Mouse (Mus musculus) kidney, postnatal 10 days (tissue): ENCODE data around the gene Mrgpra2a.
"Not testable (repeated sequence)": the region's sequence is repeated elsewhere in the genome, so short reads cannot be mapped to it uniquely, and the experiment has no call there.

Source experiments
- DNase-seq: peaks from one replicate; pipeline ENCODE4 v3.0.0; 2021; ENCODE audit warnings: mixed read lengths

Mrgpra2a gene

DNA sequence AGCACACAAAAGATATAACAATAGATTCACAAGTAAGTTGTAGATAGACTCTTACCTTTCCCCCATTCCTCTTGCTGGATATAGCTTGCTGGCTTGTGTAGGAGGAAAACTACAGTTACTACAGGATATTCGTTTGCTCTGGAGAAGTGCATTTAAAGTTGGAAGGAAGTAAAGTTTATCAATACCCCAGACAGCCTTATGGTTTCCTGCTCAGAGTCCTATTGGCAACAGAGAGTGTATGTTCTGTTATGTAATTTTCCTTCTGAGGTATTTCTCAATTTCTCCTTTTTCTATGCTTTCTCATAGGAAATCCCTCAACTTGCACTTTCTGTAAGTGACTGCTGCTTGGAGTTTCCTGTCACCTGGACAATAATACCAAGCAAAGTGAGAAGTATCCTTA, at the start of gene Mrgpra2a:
Mrgpra2a (minus strand) TSS at position 125 of the 400 bp plus-strand sequence.
- not testable (repeated sequence) for DNase-seq

GRCm38 (mm10) chr7:47491266-47491665, 39.3 kb upstream of the Mrgpra2a start:
- not testable (repeated sequence) for DNase-seq

DNA sequence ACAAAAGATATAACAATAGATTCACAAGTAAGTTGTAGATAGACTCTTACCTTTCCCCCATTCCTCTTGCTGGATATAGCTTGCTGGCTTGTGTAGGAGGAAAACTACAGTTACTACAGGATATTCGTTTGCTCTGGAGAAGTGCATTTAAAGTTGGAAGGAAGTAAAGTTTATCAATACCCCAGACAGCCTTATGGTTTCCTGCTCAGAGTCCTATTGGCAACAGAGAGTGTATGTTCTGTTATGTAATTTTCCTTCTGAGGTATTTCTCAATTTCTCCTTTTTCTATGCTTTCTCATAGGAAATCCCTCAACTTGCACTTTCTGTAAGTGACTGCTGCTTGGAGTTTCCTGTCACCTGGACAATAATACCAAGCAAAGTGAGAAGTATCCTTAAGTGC, 37.5 kb upstream of the Mrgpra2a start:
- DNase-seq, result not testable (repeated sequence)

- DNase-seq, result not testable (repeated sequence)
Measured at GRCm38 (mm10) chr7:47483181-47483580, 31.2 kb upstream of the Mrgpra2a start.

DNA sequence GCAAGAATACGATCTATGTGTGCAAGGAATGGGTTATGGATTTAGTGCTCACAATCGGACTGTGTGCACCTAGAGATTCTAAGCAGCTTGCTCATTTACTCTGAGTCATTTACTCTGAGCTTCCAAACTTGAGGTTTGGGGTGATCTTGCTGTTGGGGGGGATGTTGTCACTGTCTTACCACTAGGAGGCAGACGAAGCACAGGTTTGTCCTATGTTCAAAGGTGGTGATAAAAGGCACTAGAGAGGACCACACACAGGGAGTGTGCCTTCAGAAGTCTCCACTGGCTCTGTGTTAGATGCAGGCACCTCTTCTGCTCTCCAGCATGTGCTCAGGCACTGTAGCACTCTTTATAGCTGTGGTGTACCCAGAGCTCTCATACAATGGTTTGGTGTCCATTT, 22.0 kb upstream of the Mrgpra2a start:
- not testable (repeated sequence) for DNase-seq

DNA sequence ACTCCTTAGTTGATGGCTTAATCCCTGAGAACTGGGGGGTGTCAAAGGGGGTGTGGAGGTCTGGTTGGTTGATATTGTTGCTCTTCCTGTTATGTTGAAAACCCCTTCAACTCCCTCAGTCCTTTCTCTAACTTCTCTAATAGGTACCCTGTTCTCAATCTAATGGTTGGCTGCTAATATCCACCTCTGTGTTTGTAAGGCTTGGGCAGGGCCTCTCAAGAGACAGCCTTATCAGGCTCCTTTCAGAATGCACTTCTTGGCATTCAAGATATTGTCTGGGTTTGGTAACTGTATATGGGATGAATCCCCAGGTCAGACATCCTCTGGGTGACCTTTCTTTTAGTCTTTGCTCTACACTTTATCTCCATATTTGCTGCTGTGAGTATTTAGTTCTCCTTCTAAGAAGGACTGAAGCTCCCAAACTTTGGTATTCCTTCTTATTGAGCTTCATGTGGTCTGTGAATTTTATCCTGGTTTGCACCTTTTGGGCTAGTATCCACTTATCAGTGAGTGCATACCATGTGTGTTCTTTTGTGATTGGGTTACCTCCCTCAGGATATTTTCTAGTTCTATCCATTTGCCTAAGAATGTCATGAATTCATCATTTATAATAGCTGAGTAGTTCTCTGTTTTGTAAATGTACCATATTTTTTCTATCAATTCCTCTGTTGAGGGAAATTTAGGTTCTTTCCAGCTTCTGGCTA, 13.5 kb upstream of the Mrgpra2a start:
- DNase-seq, result not testable (repeated sequence)

- DNase-seq, result not testable (repeated sequence)
Measured at GRCm38 (mm10) chr7:47445729-47446128, 6.2 kb downstream of the Mrgpra2a start.

DNA sequence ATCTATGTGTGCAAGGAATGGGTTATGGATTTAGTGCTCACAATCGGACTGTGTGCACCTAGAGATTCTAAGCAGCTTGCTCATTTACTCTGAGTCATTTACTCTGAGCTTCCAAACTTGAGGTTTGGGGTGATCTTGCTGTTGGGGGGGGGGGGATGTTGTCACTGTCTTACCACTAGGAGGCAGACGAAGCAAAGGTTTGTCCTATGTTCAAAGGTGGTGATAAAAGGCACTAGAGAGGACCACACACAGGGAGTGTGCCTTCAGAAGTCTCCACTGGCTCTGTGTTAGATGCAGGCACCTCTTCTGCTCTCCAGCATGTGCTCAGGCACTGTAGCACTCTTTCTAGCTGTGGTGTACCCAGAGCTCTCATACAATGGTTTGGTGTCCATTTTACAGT, 15.5 kb downstream of the Mrgpra2a start:
- DNase-seq, result not testable (repeated sequence)

DNA sequence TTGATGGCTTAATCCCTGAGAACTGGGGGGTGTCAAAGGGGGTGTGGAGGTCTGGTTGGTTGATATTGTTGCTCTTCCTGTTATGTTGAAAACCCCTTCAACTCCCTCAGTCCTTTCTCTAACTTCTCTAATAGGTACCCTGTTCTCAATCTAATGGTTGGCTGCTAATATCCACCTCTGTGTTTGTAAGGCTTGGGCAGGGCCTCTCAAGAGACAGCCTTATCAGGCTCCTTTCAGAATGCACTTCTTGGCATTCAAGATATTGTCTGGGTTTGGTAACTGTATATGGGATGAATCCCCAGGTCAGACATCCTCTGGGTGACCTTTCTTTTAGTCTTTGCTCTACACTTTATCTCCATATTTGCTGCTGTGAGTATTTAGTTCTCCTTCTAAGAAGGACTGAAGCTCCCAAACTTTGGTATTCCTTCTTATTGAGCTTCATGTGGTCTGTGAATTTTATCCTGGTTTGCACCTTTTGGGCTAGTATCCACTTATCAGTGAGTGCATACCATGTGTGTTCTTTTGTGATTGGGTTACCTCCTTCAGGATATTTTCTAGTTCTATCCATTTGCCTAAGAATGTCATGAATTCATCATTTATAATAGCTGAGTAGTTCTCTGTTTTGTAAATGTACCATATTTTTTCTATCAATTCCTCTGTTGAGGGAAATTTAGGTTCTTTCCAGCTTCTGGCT, 24.0 kb downstream of the Mrgpra2a start:
- DNase-seq, result not testable (repeated sequence)

DNA sequence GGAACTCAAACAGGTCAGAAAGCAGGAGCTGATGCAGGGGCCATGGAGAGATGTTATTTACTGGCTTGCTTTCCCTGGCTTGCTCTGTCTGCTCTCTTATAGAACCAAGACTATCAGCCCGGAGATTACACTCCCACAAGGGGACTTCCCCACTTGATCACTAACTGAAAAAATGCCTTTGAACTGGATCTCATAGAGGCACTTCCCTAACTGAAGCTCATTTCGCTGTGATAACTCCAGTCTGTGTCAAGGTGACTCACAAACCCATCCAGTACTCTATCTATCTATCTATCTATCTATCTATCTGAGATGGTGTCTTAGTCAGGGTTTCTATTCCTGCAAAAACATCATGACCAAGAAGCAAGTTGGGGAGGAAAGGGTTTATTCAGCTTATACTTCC, 41.3 kb downstream of the Mrgpra2a start:
- DNase-seq, result no peak

DNA sequence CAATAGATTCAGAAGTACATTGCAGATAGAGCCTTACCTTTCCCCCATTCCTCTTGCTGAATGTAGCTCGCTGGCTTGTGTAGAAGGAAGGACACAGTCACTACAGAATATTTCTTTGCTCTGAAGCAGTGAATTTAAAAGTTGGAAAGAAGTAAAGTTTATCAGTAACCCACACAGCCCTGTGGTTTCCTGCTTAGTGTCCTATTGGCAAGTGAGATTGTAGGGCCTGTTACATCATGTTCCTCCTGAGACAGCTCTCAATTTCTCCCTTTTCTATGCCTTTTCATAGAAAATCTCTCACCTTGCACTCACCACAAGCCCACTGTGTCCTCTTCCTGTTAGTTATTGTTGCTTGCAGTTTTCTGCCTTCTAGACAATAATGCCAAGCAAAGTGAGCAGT, 42.4 kb downstream of the Mrgpra2a start:
- DNase-seq, result no peak

DNA sequence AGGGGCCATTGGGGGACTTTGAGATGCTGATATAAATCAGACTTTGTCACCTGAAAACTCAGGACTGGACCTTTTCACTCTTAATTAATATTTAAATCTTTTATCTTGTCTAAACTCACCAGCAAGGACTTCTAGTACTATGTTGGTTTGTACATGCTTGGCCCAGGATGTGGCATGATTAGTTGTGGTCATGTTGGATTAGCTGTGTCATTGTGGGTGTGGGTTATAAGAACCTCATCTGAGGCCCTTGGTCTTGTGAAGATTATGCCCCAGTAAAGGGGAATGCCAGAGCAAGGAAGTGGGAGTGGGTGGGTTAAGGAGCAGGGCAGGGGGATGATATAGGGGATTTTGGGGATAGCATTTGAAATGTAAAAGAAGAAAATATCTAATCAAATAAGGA, 50.8 kb downstream of the Mrgpra2a start:
- no peak for DNase-seq
